Mouse (Mus musculus): ENCODE data around the gene Exoc4. TPM values are rescaled to one million over a fixed set of nuclear protein-coding genes. Genes with fewer than 3 reads are reported as not detected.

The Exoc4 gene
- total and polyA plus RNA-seq, 3 experiments: 31.2 to 46.4 (median 41.9) TPM

- no peak for TF ChIP-seq BHLHE40 (IDR thresholded peaks at IDR 0.05; ENCODE audit: low read depth, low read length)
- TF ChIP-seq ZC3H11A (IDR thresholded peaks at IDR 0.05; ENCODE audit: low read depth, low read length): no peak
- TF ChIP-seq USF2 (conservative IDR thresholded peaks at IDR 0.05; ENCODE audit: low read depth, low read length): no peak
- no peak for TF ChIP-seq MXI1 (IDR thresholded peaks at IDR 0.05; ENCODE audit: low read depth, low read length)
- TF ChIP-seq CTCF (conservative IDR thresholded peaks at IDR 0.05 in 1 of 2, IDR thresholded peaks at IDR 0.05 in 1 of 2; ENCODE audit: low read depth in 2 of 2, low read length in 2 of 2): no peak
- no peak for TF ChIP-seq GABPA (IDR thresholded peaks at IDR 0.05; ENCODE audit: insufficient replicate concordance, low read depth, low read length)
- H3K36me3 ChIP-seq (replicated peaks in 1 of 2; ENCODE audit: control insufficient read depth in 1 of 2, insufficient read depth in 1 of 2, low read length in 1 of 2): no peaks in the 10 kb centered on the region
- no peak for DNase-seq (ENCODE audit: extremely low read depth)
- dilution Hi-C loops (cut with MboI; ENCODE audit: extremely low pct_ligation_motif_present, extremely low pct_unique_long_range_greater_than_20kb, low sequenced_read_pairs) (no loop called here), in situ Hi-C loops (cut with MboI; ENCODE audit: low pct_ligation_motif_present, low pct_unique_long_range_greater_than_20kb, low sequenced_read_pairs) (no loop called here)
- no peaks in the 10 kb centered on the region for H3K27me3 ChIP-seq (replicated peaks)
- H3K4me2 ChIP-seq (ENCODE audit: insufficient read depth, low read depth, poor library complexity, severe bottlenecking): no peak overlapping the region
- H3K4me1 ChIP-seq (ENCODE audit: control insufficient read depth in 1 of 2, insufficient read depth in 2 of 2): peaks cover 0 to 14% of the 10 kb centered on the region in 2 experiments; a peak in 1 of 4 replicates
- H3K4me3 ChIP-seq (replicated peaks in 1 of 3; ENCODE audit: low read depth in 2 of 3, low read length in 2 of 3, poor library complexity in 1 of 3): no peak overlapping the region
- H3K79me2 ChIP-seq (replicated peaks; ENCODE audit: control insufficient read depth, extremely low read depth, insufficient read depth, poor library complexity, severe bottlenecking): no peaks in the 10 kb centered on the region
- no peak overlapping the region for H3K27ac ChIP-seq (ENCODE audit: insufficient read depth, low read depth)
- no peak overlapping the region for H3K9ac ChIP-seq (ENCODE audit: insufficient read depth, low read depth)
- H3K9me3 ChIP-seq (replicated peaks; ENCODE audit: low read length): no peaks in the 10 kb centered on the region
Observed at GRCm38 (mm10) chr6:33965571-33965970, 716.7 kb downstream of the Exoc4 start.

- Histone ChIP-seq H3K4me2 (ENCODE audit: insufficient read depth, low read depth, poor library complexity, severe bottlenecking) (no peak overlapping the region), H3K9me3 (replicated peaks; ENCODE audit: low read length) (no peaks in the 10 kb centered on the region), H3K27me3 (replicated peaks) (no peaks in the 10 kb centered on the region), H3K27ac (ENCODE audit: insufficient read depth, low read depth) (no peak overlapping the region), H3K36me3 (replicated peaks in 1 of 2; ENCODE audit: control insufficient read depth in 1 of 2, insufficient read depth in 1 of 2, low read length in 1 of 2) (peaks cover 0 to 11% of the 10 kb centered on the region in 2 experiments), H3K4me3 (replicated peaks in 1 of 3; ENCODE audit: low read depth in 2 of 3, low read length in 2 of 3, poor library complexity in 1 of 3) (no peak overlapping the region), H3K9ac (ENCODE audit: insufficient read depth, low read depth) (no peak overlapping the region), H3K79me2 (replicated peaks; ENCODE audit: control insufficient read depth, extremely low read depth, insufficient read depth, poor library complexity, severe bottlenecking) (no peaks in the 10 kb centered on the region), H3K4me1 (ENCODE audit: control insufficient read depth in 1 of 2, insufficient read depth in 2 of 2) (no peaks in the 10 kb centered on the region)
- TF ChIP-seq ZC3H11A (IDR thresholded peaks at IDR 0.05; ENCODE audit: low read depth, low read length): no peak
- TF ChIP-seq ZMIZ1 (IDR thresholded peaks at IDR 0.05; ENCODE audit: low read depth, low read length): no peak
- no peak for TF ChIP-seq RCOR1 (conservative IDR thresholded peaks at IDR 0.05; ENCODE audit: low read depth, low read length)
- no peak for TF ChIP-seq NRF1 (IDR thresholded peaks at IDR 0.05; ENCODE audit: low read depth, low read length)
- TF ChIP-seq POLR2A (IDR thresholded peaks at IDR 0.05; ENCODE audit: low read depth, low read length): no peak
- TF ChIP-seq CHD2 (IDR thresholded peaks at IDR 0.05; ENCODE audit: low read length): no peak
- no peak for TF ChIP-seq POLR2AphosphoS2 (IDR thresholded peaks at IDR 0.05; ENCODE audit: low read depth, low read length)
- TF ChIP-seq BHLHE40 (IDR thresholded peaks at IDR 0.05; ENCODE audit: low read depth, low read length): no peak
- no peak for TF ChIP-seq ELF1 (IDR thresholded peaks at IDR 0.05; ENCODE audit: low read depth, low read length)
- no peak for DNase-seq (ENCODE audit: extremely low read depth)
- dilution Hi-C loops (cut with MboI; ENCODE audit: extremely low pct_ligation_motif_present, extremely low pct_unique_long_range_greater_than_20kb, low sequenced_read_pairs) (no loop called here), in situ Hi-C loops (cut with MboI; ENCODE audit: low pct_ligation_motif_present, low pct_unique_long_range_greater_than_20kb, low sequenced_read_pairs) (no loop called here)
Observed at GRCm38 (mm10) chr6:33968746-33969145, 719.9 kb downstream of the Exoc4 start.

GRCm38 (mm10) chr6:33972801-33973200 is 723.9 kb downstream of the Exoc4 start:
- H3K4me3 ChIP-seq (replicated peaks in 1 of 3; ENCODE audit: low read depth in 2 of 3, low read length in 2 of 3, poor library complexity in 1 of 3): no peak overlapping the region
- no peaks in the 10 kb centered on the region for H3K27me3 ChIP-seq (replicated peaks)
- H3K27ac ChIP-seq (ENCODE audit: insufficient read depth, low read depth): no peak overlapping the region
- no peaks in the 10 kb centered on the region for H3K79me2 ChIP-seq (replicated peaks; ENCODE audit: control insufficient read depth, extremely low read depth, insufficient read depth, poor library complexity, severe bottlenecking)
- dilution Hi-C loops (cut with MboI; ENCODE audit: extremely low pct_ligation_motif_present, extremely low pct_unique_long_range_greater_than_20kb, low sequenced_read_pairs) (no loop called here), in situ Hi-C loops (cut with MboI; ENCODE audit: low pct_ligation_motif_present, low pct_unique_long_range_greater_than_20kb, low sequenced_read_pairs) (no loop called here)
- no peak overlapping the region for H3K9ac ChIP-seq (ENCODE audit: insufficient read depth, low read depth)
- no peaks in the 10 kb centered on the region for H3K4me1 ChIP-seq (ENCODE audit: control insufficient read depth in 1 of 2, insufficient read depth in 2 of 2)
- TF ChIP-seq ETS1 (conservative IDR thresholded peaks at IDR 0.05; ENCODE audit: low read depth, low read length) (no peak), CHD2 (IDR thresholded peaks at IDR 0.05; ENCODE audit: low read length) (no peak), JUN (IDR thresholded peaks at IDR 0.05; ENCODE audit: insufficient read depth, low read depth, low read length) (no peak), SIN3A (IDR thresholded peaks at IDR 0.05; ENCODE audit: low read length) (no peak)
- DNase-seq (ENCODE audit: extremely low read depth): no peak
- H3K4me2 ChIP-seq (ENCODE audit: insufficient read depth, low read depth, poor library complexity, severe bottlenecking): no peak overlapping the region
- no peaks in the 10 kb centered on the region for H3K9me3 ChIP-seq (replicated peaks; ENCODE audit: low read length)
- peaks cover 0 to 14% of the 10 kb centered on the region in 2 experiments for H3K36me3 ChIP-seq (replicated peaks in 1 of 2; ENCODE audit: control insufficient read depth in 1 of 2, insufficient read depth in 1 of 2, low read length in 1 of 2)
